Mouse (Mus musculus) cerebellum, adult 2 months (tissue): ENCODE results near the gene Usp48.

Experiments used
- CTCF ChIP-seq: fragments of 200-500 bp; IDR thresholded peaks from 2 replicates; pipeline ENCODE4 v1.5.1; 2011; ENCODE audit warnings: low read depth, mild to moderate bottlenecking, control low read depth, low read length, moderate library complexity, borderline replicate concordance; ENCODE audit not compliant: insufficient read depth
- POLR2A ChIP-seq: fragments of 200-500 bp; IDR thresholded peaks from 2 replicates; pipeline ENCODE4 v1.6.1; 2011; ENCODE audit warnings: low read length, control low read depth, borderline replicate concordance; ENCODE audit not compliant: insufficient read depth

DNA sequence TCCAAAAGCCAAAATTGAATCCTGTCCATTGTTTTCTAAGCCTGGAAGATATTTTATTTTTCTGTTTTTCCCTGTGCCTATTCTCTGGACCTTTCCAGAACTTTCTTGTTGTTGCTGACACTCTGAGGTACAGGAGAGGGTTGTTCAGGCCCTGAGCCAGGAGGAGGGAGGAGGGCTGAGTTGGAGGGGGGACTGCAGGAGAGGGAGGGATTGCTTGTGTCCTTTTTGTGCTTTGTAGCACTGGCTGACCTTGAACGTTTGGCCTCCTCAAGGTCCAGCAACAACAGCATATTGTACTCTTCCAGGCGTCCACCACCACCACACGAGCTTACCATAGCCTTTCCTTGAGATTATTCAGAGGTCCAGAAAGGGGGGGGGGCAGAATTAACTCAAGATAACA is 38.0 kb downstream of the Usp48 start:
- TF ChIP-seq CTCF (no peak), POLR2A (no peak)
